Mouse (Mus musculus) embryonic fibroblast, embryonic 13.5 days (primary cell): Measurements from ENCODE around the gene Micall1.

Experiments
- CTCF ChIP-seq: IDR thresholded peaks from 2 replicates; pipeline ENCODE4 v1.5.1; 2011; ENCODE audit warnings: mild to moderate bottlenecking, control low read depth, low read length, moderate library complexity, borderline replicate concordance; ENCODE audit not compliant: insufficient read depth
- POLR2A ChIP-seq: IDR thresholded peaks from 2 replicates; pipeline ENCODE4 v1.6.1; 2011; ENCODE audit warnings: low read depth, mild to moderate bottlenecking, control low read depth, low read length, moderate library complexity

- TF ChIP-seq POLR2A (peak; percentile 71), CTCF (no peak)
Measured at GRCm38 (mm10) chr15:79108421-79109320, at the start of gene Micall1.
